17 mouse cellular contexts compared by ENCODE assay signal in genomic region chr3:40138671-40139070, GRCm38 (mm10).
DNase-seq lines count a peak whose midpoint lies in the region; ATAC-seq and TF ChIP-seq lines count a peak whose summit lies in the region.
"Had no signal": no experiment of that assay in that cellular context is flagged by ENCODE, and none has a peak within 500 bp of the region (broad histone marks: within the 10 kb centered on the region; RNA-seq: fewer than 3 reads in every experiment).

No protein-coding gene starts in this region.

- no peak overlapping the region for H3K27ac ChIP-seq in forebrain, embryonic 14.5 days (ENCODE audit: low read depth, low read length)
- no peak overlapping the region for H3K27ac ChIP-seq in forebrain, embryonic 11.5 days (ENCODE audit: low read depth, low read length)
- H3K27ac ChIP-seq in kidney, adult 2 months (ENCODE audit: insufficient read depth, low read depth, low read length): no peak overlapping the region
- no peak overlapping the region for H3K27ac ChIP-seq in kidney, embryonic 14.5 days (ENCODE audit: low read depth, low read length)
- no peak overlapping the region for H3K27ac ChIP-seq in lung, embryonic 14.5 days (ENCODE audit: low read depth)
- H3K27ac ChIP-seq in heart, embryonic 10.5 days: no peak overlapping the region
- H3K27ac ChIP-seq: hindbrain, embryonic 15.5 days; intestine, embryonic 15.5 days; midbrain, embryonic 12.5 days had no signal

- DNase-seq in forebrain, embryonic 14.5 days (ENCODE audit: low spot score): peak; percentile 14
- DNase-seq in forebrain, embryonic 11.5 days (ENCODE audit: low spot score): no peak
- peak; percentile 33 for DNase-seq in kidney, adult 2 months
- DNase-seq in lung, embryonic 14.5 days: peak; percentile 19
- DNase-seq in lung, postnatal 14 days: no peak
- DNase-seq in cerebellum, postnatal 14 days: no peak
- DNase-seq in heart, embryonic 10.5 days (ENCODE audit: low spot score): no peak
- DNase-seq: adrenal gland, postnatal 14 days; cerebellum, adult 9-10 months; lung, adult 18-20 months had no signal

- H3K36me3 ChIP-seq in forebrain, embryonic 14.5 days (ENCODE audit: control insufficient read depth, insufficient read depth, low read length): no peaks in the 10 kb centered on the region
- no peaks in the 10 kb centered on the region for H3K36me3 ChIP-seq in forebrain, embryonic 11.5 days (ENCODE audit: control insufficient read depth, insufficient read depth, low read length)
- H3K36me3 ChIP-seq in kidney, adult 2 months (ENCODE audit: control insufficient read depth, insufficient read depth, low read length): no peaks in the 10 kb centered on the region
- H3K36me3 ChIP-seq in kidney, embryonic 14.5 days (ENCODE audit: control insufficient read depth, insufficient read depth, low read length): no peaks in the 10 kb centered on the region
- no peaks in the 10 kb centered on the region for H3K36me3 ChIP-seq in lung, embryonic 14.5 days (ENCODE audit: insufficient read depth)
- H3K36me3 ChIP-seq in heart, embryonic 10.5 days: no peaks in the 10 kb centered on the region
- H3K36me3 ChIP-seq: hindbrain, embryonic 15.5 days; intestine, embryonic 15.5 days; midbrain, embryonic 12.5 days had no signal

- no peak for TF ChIP-seq POLR2A in kidney, adult 2 months (IDR thresholded peaks at IDR 0.05; ENCODE audit: low read depth, low read length)

- no peak overlapping the region for H3K4me3 ChIP-seq in forebrain, embryonic 14.5 days (ENCODE audit: low read depth, low read length)
- no peak overlapping the region for H3K4me3 ChIP-seq in forebrain, embryonic 11.5 days (ENCODE audit: low read depth, low read length)
- no peak overlapping the region for H3K4me3 ChIP-seq in kidney, adult 2 months (ENCODE audit: insufficient read depth, low read depth, low read length)
- H3K4me3 ChIP-seq in kidney, embryonic 14.5 days (ENCODE audit: low read length): no peak overlapping the region
- no peak overlapping the region for H3K4me3 ChIP-seq in lung, embryonic 14.5 days (ENCODE audit: low read depth, low read length)
- no peak overlapping the region for H3K4me3 ChIP-seq in heart, embryonic 10.5 days
- H3K4me3 ChIP-seq: erythroblast, embryonic 14.5 days; hindbrain, embryonic 15.5 days; intestine, embryonic 15.5 days; midbrain, embryonic 12.5 days had no signal

- H3K9ac ChIP-seq in forebrain, embryonic 14.5 days (ENCODE audit: low read length): no peak overlapping the region
- no peak overlapping the region for H3K9ac ChIP-seq in forebrain, embryonic 11.5 days (ENCODE audit: low read length)
- H3K9ac ChIP-seq in kidney, embryonic 14.5 days (ENCODE audit: low read depth, low read length): no peak overlapping the region
- no peak overlapping the region for H3K9ac ChIP-seq in lung, embryonic 14.5 days
- H3K9ac ChIP-seq: hindbrain, embryonic 15.5 days; intestine, embryonic 15.5 days; midbrain, embryonic 12.5 days had no signal

- no peaks in the 10 kb centered on the region for H3K9me3 ChIP-seq in forebrain, embryonic 14.5 days (replicated peaks; ENCODE audit: control insufficient read depth, low read length)
- no peaks in the 10 kb centered on the region for H3K9me3 ChIP-seq in forebrain, embryonic 11.5 days (ENCODE audit: control insufficient read depth, low read length)
- H3K9me3 ChIP-seq in kidney, embryonic 14.5 days (ENCODE audit: control insufficient read depth, low read length): no peaks in the 10 kb centered on the region
- H3K9me3 ChIP-seq in lung, embryonic 14.5 days (ENCODE audit: low read depth, low read length): no peaks in the 10 kb centered on the region
- H3K9me3 ChIP-seq in heart, embryonic 10.5 days: no peaks in the 10 kb centered on the region
- H3K9me3 ChIP-seq: hindbrain, embryonic 15.5 days; intestine, embryonic 15.5 days; midbrain, embryonic 12.5 days had no signal

- WGBS in forebrain, embryonic 14.5 days: 86% methylated on average over 5 of the region's 5 CpGs
- WGBS in forebrain, embryonic 11.5 days: 80% methylated on average over 5 of the region's 5 CpGs
- 38% methylated on average over 5 of the region's 5 CpGs for WGBS in kidney, adult 2 months
- WGBS in kidney, embryonic 14.5 days: 41% methylated on average over 5 of the region's 5 CpGs
- 65% methylated on average over 5 of the region's 5 CpGs for WGBS in lung, embryonic 14.5 days
- 85% methylated on average over 5 of the region's 5 CpGs for WGBS in heart, embryonic 10.5 days

- no peaks in the 10 kb centered on the region for H3K4me1 ChIP-seq in forebrain, embryonic 14.5 days (ENCODE audit: control insufficient read depth, insufficient read depth, low read length)
- no peaks in the 10 kb centered on the region for H3K4me1 ChIP-seq in forebrain, embryonic 11.5 days (replicated peaks; ENCODE audit: control insufficient read depth, insufficient read depth, low read length)
- H3K4me1 ChIP-seq in kidney, adult 2 months (ENCODE audit: control insufficient read depth, insufficient read depth, low read length): no peaks in the 10 kb centered on the region
- H3K4me1 ChIP-seq in kidney, embryonic 14.5 days (ENCODE audit: control insufficient read depth, insufficient read depth, low read length): no peaks in the 10 kb centered on the region
- no peaks in the 10 kb centered on the region for H3K4me1 ChIP-seq in lung, embryonic 14.5 days (ENCODE audit: insufficient read depth)
- no peaks in the 10 kb centered on the region for H3K4me1 ChIP-seq in heart, embryonic 10.5 days
- H3K4me1 ChIP-seq: hindbrain, embryonic 15.5 days; intestine, embryonic 15.5 days; midbrain, embryonic 12.5 days had no signal

- H3K4me2 ChIP-seq in forebrain, embryonic 14.5 days (ENCODE audit: low read length): no peak overlapping the region
- no peak overlapping the region for H3K4me2 ChIP-seq in forebrain, embryonic 11.5 days (ENCODE audit: low read depth, low read length, severe bottlenecking)
- H3K4me2 ChIP-seq in kidney, embryonic 14.5 days (replicated peaks; ENCODE audit: low read depth, low read length): no peak overlapping the region
- no peak overlapping the region for H3K4me2 ChIP-seq in lung, embryonic 14.5 days
- H3K4me2 ChIP-seq: heart, embryonic 11.5 days; hindbrain, embryonic 15.5 days; intestine, embryonic 15.5 days; liver, embryonic 11.5 days; midbrain, embryonic 12.5 days had no signal

- TF ChIP-seq CTCF in kidney, adult 2 months (conservative IDR thresholded peaks at IDR 0.05; ENCODE audit: insufficient read depth, insufficient read length, low read depth, low read length): no peak
- TF ChIP-seq CTCF in lung, embryonic 14.5 days (IDR thresholded peaks at IDR 0.05; ENCODE audit: low read depth): no peak

- ATAC-seq in forebrain, embryonic 14.5 days: no peak
- no peak for ATAC-seq in forebrain, embryonic 11.5 days (replicated peaks; ENCODE audit: low FRiP score)
- no peak for ATAC-seq in kidney, embryonic 14.5 days (ENCODE audit: low FRiP score, low TSS enrichment)
- no peak for ATAC-seq in lung, embryonic 14.5 days (ENCODE audit: insufficient read depth)
- ATAC-seq: intestine, embryonic 15.5 days had no signal

- no peaks in the 10 kb centered on the region for H3K27me3 ChIP-seq in forebrain, embryonic 14.5 days (replicated peaks; ENCODE audit: control insufficient read depth, insufficient read depth, low read length)
- no peaks in the 10 kb centered on the region for H3K27me3 ChIP-seq in forebrain, embryonic 11.5 days (ENCODE audit: control insufficient read depth, insufficient read depth, low read length)
- H3K27me3 ChIP-seq in kidney, adult 2 months (replicated peaks; ENCODE audit: control insufficient read depth, insufficient read depth, low read length): no peaks in the 10 kb centered on the region
- no peaks in the 10 kb centered on the region for H3K27me3 ChIP-seq in kidney, embryonic 14.5 days (ENCODE audit: control insufficient read depth, insufficient read depth, low read length)
- H3K27me3 ChIP-seq in lung, embryonic 14.5 days (ENCODE audit: insufficient read depth, low read length): no peaks in the 10 kb centered on the region
- H3K27me3 ChIP-seq in heart, embryonic 10.5 days (ENCODE audit: insufficient read depth, poor library complexity, severe bottlenecking): no peaks in the 10 kb centered on the region
- H3K27me3 ChIP-seq: hindbrain, embryonic 15.5 days; intestine, embryonic 15.5 days; midbrain, embryonic 12.5 days had no signal

Comparison
In these comparisons a context has a peak if more than half of its experiments do, and no peak if none do; other contexts are left out.
1. DNase-seq: peak in forebrain, embryonic 14.5 days (single experiment), kidney, adult 2 months (single experiment) and lung, embryonic 14.5 days (single experiment); none in forebrain, embryonic 11.5 days (single experiment), lung, postnatal 14 days (single experiment), cerebellum, postnatal 14 days (0 of 2) and heart, embryonic 10.5 days (single experiment).